Mouse (Mus musculus) bone marrow macrophage, adult 2 months (primary cell): ENCODE results near the gene Bace1.

Experiments
- CTCF ChIP-seq: IDR thresholded peaks from 2 replicates; pipeline ENCODE4 v1.5.1; 2012; ENCODE audit warnings: low read depth, mild to moderate bottlenecking, low read length, moderate library complexity
- POLR2A ChIP-seq: IDR thresholded peaks from 2 replicates; pipeline ENCODE4 v1.6.1; 2012; ENCODE audit warnings: mild to moderate bottlenecking, low read depth, low read length, borderline replicate concordance

DNA sequence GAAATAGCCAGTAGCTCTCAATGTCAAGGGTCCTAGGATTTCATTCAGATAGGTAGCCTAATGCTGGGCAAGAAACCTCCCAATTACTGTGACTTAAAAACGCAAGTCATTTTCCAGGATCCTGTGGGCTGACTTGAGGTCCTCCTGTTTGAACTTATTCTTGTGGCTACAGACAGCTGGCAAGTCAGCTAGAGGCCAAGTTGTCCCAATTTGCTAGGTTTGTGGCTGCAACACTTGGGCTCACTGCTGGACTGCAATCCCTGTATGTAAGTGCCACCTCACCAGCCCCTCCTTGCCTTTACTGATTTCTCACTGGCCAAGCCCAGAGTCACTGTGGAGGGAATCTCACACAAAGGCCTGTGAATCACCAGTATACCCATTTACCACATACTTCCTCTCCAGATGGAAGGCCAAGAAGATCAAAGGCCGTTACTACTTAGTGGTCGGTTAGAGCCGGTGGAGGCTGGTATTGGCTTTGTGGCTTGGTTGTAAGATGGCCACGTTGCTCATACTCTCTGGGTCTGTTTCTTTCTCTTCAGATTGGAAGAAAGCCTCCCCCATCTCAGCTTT, 8.6 kb downstream of the Bace1 start:
- TF ChIP-seq POLR2A (no peak), CTCF (no peak)
